Mouse (Mus musculus) intestine, embryonic 16.5 days (tissue): ENCODE results near the gene Cmip. TPM values are rescaled to one million over a fixed set of nuclear protein-coding genes. Genes with fewer than 3 reads are reported as not detected.

Source experiments
- ATAC-seq: fragments of 200-750 bp; cut with Nextera tagmentation; 2 replicates; pipeline ENCODE4 v1.8.0; 2017; ENCODE audit warnings: moderate TSS enrichment, moderate library complexity
- H3K27ac ChIP-seq: fragments of 300-500 bp; sonication (generic); 2 replicates; pipeline ENCODE4 v1.5.1; 2014; ENCODE audit warnings: mild to moderate bottlenecking, low read length
- H3K27me3 ChIP-seq: fragments of 300-500 bp; sonication (generic); replicated peaks from 2 replicates; pipeline ENCODE4 v1.6.1; 2014; ENCODE audit warnings: low read length, control low read depth, mixed read lengths; ENCODE audit not compliant: control insufficient read depth, insufficient read depth
- H3K36me3 ChIP-seq: fragments of 300-500 bp; sonication (generic); 2 replicates; pipeline ENCODE4 v1.6.1; 2014; ENCODE audit warnings: low read length, control low read depth; ENCODE audit not compliant: control insufficient read depth, insufficient read depth
- H3K4me1 ChIP-seq: fragments of 300-500 bp; sonication (generic); 2 replicates; pipeline ENCODE4 v1.6.1; 2014; ENCODE audit warnings: low read length, control low read depth, mixed read lengths; ENCODE audit not compliant: control insufficient read depth, insufficient read depth
- H3K4me2 ChIP-seq: fragments of 300-500 bp; sonication (generic); 2 replicates; pipeline ENCODE4 v1.6.1; 2014; ENCODE audit warnings: low read depth, low read length, control low read depth
- H3K4me3 ChIP-seq: fragments of 300-500 bp; sonication (generic); 2 replicates; pipeline ENCODE4 v1.5.1; 2014; ENCODE audit warnings: mild to moderate bottlenecking, low read length
- H3K9ac ChIP-seq: fragments of 300-500 bp; sonication (generic); 2 replicates; pipeline ENCODE4 v1.6.1; 2014; ENCODE audit warnings: low read depth, low read length
- H3K9me3 ChIP-seq: fragments of 300-500 bp; sonication (generic); 2 replicates; pipeline ENCODE4 v1.6.1; 2016; ENCODE audit warnings: low read length, control low read depth; ENCODE audit not compliant: control insufficient read depth
- WGBS: fragments of 180-500 bp; shearing (Covaris S2); extraction: QIAGEN DNeasy Blood & Tissue Kit; methylation state at CpG from one replicate; pipeline ENCODE4 v1.1.7; 2014; 5-methylcytosine and 5-hydroxymethylcytosine counted together
- polyA plus RNA-seq: library from polyadenylated mRNA; unstranded; fragments of >200 nt; fragmentation: Nextera tagmentation; extraction: Ambion mirVana; gene quantifications from 2 replicates; pipeline ENCODE4 v1.2.1, GENCODE M21; 2015

Gene Cmip
- polyA plus RNA-seq, 1 experiment from 2014 or later: 16.8 TPM

DNA sequence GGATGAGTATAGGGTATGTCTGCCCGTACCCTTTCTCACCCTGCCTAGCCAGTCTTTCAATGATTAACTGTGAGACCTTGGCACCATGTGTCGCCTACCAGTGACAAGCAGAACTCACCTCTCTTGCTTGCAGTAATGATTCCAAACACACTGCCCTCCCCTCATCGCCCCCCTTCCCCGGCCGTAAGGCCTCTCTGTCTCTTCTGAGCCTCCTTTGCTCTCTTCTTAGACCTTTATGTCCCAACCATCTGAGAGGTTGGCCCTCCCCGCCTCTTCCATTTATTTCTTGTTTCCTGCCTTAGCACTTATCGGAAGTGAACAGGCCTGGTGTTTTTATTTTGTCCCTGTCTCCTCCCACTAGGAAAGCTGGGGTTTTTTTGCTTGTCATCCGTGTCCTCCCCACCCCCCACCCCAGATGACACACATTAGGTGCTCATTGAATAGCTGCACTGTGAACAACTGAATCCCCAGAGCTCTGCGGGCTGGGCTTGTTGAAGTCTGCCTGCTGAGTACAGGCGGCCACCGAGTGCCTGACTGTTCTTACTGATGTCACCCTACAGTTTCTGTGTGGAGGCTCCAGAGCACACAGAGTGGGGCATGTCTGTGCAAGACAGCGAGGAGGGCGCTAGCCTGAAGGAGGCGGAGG, 78.0 kb downstream of the Cmip start:
- Histone ChIP-seq H3K4me3 (peak overlapping the region; percentile 25), H3K4me1 (peaks cover 68% of the 10 kb centered on the region), H3K9ac (peak overlapping the region; percentile 58), H3K4me2 (peak overlapping the region; percentile 62), H3K27me3 (no peaks in the 10 kb centered on the region), H3K27ac (peak overlapping the region; percentile 99), H3K9me3 (no peaks in the 10 kb centered on the region), H3K36me3 (no peaks in the 10 kb centered on the region)
- 24% methylated on average over 14 of the region's 14 CpGs for whole genome bisulfite sequencing
- ATAC-seq: peak; percentile 81

DNA sequence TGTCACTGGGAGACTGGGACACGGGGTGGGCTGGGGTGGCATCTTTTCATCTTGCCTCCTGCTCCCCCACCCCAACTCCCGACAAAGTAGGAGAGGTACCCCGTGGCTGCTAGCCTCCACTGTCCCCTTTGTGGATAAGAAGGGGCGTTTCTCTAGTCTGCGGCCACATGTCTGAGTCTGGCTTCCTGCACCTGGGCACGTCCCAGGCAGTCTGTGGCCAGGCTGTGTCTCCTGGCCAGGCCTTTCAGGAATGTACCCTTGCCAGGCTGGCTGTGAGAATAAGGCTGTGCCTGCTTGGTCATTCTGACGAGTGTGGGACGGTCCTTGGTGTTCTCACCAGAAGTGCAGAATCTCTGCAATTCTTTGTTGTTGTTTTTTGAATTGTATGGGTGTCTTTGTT, 78.6 kb downstream of the Cmip start:
- peak overlapping the region; percentile 62 for H3K4me2 ChIP-seq
- 42% methylated on average over 8 of the region's 8 CpGs for WGBS
- H3K9me3 ChIP-seq: no peaks in the 10 kb centered on the region
- no peaks in the 10 kb centered on the region for H3K27me3 ChIP-seq
- H3K9ac ChIP-seq: peak overlapping the region; percentile 58
- peak overlapping the region; percentile 99 for H3K27ac ChIP-seq
- H3K4me3 ChIP-seq: peak overlapping the region; percentile 13; the same call in 1 of the 2 replicates
- H3K36me3 ChIP-seq: no peaks in the 10 kb centered on the region
- 0 out of 2 replicates have a peak, but pooled peaks have one; percentile 6 for ATAC-seq
- peaks cover 73% of the 10 kb centered on the region for H3K4me1 ChIP-seq

DNA sequence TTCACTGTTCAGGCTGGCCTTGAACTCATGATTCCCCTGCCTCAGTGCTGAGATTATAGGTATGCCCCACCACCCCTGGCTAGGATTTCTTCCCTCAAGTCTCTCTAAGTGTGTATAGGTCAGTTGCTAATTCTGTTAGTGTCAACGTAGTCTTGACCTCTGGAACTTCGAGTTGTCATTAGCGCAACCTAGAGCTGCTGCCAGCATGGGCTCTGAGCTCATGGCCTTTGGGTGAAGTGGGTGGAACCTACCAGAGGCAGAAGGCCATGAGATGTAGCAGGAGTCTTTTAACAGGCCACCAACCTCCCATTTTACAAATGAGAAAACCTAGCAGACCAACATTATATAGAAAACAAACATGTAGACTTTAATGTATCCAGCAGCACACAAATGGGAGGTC, 80.3 kb downstream of the Cmip start:
- Histone ChIP-seq H3K4me1 (peaks cover 81% of the 10 kb centered on the region), H3K9me3 (no peaks in the 10 kb centered on the region), H3K36me3 (no peaks in the 10 kb centered on the region), H3K27ac (peak overlapping the region; percentile 8; the same call in 1 of the 2 replicates), H3K9ac (no peak overlapping the region), H3K27me3 (no peaks in the 10 kb centered on the region), H3K4me2 (no peak overlapping the region), H3K4me3 (no peak overlapping the region)
- ATAC-seq: no peak
- WGBS: 65% methylated on average over 3 of the region's 3 CpGs

DNA sequence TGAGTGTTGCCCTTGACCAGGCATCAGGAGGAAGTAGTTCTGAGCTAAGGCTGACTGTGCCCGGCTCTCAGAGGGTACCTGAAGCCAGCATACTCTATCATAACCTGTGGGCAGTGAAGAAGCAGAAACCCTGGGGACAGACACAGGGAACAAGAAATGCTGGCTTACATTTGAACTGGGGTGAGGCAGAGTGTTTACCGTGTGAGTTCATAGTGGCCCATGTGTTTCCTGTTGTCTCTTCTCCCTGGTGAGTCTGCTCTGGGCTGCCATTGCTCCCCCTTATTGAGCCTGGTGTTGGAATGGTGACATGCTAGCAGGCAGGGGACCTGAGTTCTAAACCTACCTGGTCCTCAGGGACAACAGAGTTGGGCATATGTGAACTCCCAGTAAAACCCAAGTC, 81.8 kb downstream of the Cmip start:
- no peak for ATAC-seq
- no peaks in the 10 kb centered on the region for H3K36me3 ChIP-seq
- no peak overlapping the region for H3K4me3 ChIP-seq
- no peaks in the 10 kb centered on the region for H3K27me3 ChIP-seq
- no peak overlapping the region for H3K4me2 ChIP-seq
- WGBS: 39% methylated on average over 2 of the region's 2 CpGs
- no peaks in the 10 kb centered on the region for H3K9me3 ChIP-seq
- H3K9ac ChIP-seq: peak overlapping the region; percentile 8; the same call in 1 of the 2 replicates
- peak overlapping the region; percentile 94 for H3K27ac ChIP-seq
- H3K4me1 ChIP-seq: peaks cover 81% of the 10 kb centered on the region

- Histone ChIP-seq H3K4me1 (peaks cover 83% of the 10 kb centered on the region), H3K9ac (peak overlapping the region; percentile 57), H3K4me3 (0 out of 2 replicates have a peak overlapping the region, but pooled peaks have one; percentile 3), H3K9me3 (no peaks in the 10 kb centered on the region), H3K4me2 (peak overlapping the region; percentile 42), H3K27ac (peak overlapping the region; percentile 94), H3K36me3 (no peaks in the 10 kb centered on the region), H3K27me3 (no peaks in the 10 kb centered on the region)
- ATAC-seq: peak; percentile 37
- 22% methylated on average over 19 of the region's 19 CpGs for WGBS
These were observed 82.6 kb downstream of the Cmip start for GRCm38 (mm10) chr8:117339296-117339957.

- peak overlapping the region; percentile 42 for H3K4me2 ChIP-seq
- H3K4me1 ChIP-seq: peaks cover 83% of the 10 kb centered on the region
- ATAC-seq: no peak
- peak overlapping the region; percentile 57 for H3K9ac ChIP-seq
- H3K4me3 ChIP-seq: 0 out of 2 replicates have a peak overlapping the region, but pooled peaks have one; percentile 3
- WGBS: 33% methylated on average over 12 of the region's 12 CpGs
- no peaks in the 10 kb centered on the region for H3K27me3 ChIP-seq
- peak overlapping the region; percentile 94 for H3K27ac ChIP-seq
- no peaks in the 10 kb centered on the region for H3K9me3 ChIP-seq
- H3K36me3 ChIP-seq: no peaks in the 10 kb centered on the region
These were observed 83.2 kb downstream of the Cmip start for GRCm38 (mm10) chr8:117339958-117340651.

DNA sequence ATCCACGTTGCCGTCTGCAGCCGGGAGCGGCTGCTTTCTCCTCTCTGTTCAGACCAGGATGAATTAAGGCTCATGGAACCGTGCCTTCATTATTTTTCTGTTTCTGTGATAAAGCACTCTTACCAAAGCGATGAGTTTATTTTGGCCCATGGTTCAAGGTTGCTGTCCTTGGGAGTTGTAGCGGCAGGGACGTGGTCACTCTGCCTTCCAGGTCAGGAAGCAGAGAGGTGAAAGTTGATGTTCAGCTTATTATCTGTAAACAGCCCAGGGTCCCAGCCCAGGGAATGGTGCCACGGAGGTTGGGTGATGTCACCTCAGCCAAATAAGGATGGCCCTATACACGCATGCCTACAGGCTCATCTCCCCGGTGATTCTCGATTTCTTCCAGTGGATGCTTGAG, 83.9 kb downstream of the Cmip start:
- Histone ChIP-seq H3K36me3 (no peaks in the 10 kb centered on the region), H3K27me3 (no peaks in the 10 kb centered on the region), H3K4me1 (peaks cover 82% of the 10 kb centered on the region), H3K4me2 (no peak overlapping the region; the same call in 1 of the 2 replicates), H3K27ac (peak overlapping the region; percentile 94), H3K4me3 (no peak overlapping the region), H3K9me3 (no peaks in the 10 kb centered on the region), H3K9ac (no peak overlapping the region)
- ATAC-seq: no peak
- 81% methylated on average over 12 of the region's 12 CpGs for WGBS

DNA sequence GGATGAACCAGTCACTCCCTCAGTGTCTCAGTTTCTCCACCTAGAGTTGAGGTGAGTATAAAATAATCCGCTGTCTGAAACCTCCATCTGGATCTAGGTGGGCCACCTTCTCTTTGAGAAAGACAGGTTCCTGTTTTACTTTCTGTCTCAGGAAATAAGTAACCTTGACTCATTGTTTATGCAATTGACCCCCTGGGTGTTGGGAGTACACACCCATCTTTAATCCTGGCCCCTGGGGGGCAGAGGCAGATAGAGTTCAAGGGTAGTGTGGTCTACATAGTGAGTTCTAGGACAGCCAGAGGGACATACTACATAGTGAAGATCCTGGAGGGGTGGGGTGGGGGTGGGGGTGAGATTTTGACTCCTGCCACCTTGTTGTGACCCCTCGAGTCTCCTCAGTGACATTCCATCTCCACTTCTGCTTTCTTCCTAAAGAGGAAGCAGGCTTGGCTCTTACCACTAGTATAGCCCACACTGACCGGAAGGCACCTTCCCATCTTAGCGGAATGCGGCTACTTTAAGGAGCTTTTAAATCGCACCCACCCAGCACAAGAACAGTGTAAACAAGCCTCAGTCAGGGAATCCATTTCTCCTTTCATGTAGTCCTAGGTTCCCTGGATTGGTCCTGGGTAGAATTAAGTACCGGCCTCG, 86.0 kb downstream of the Cmip start:
- peaks cover 85% of the 10 kb centered on the region for H3K4me1 ChIP-seq
- H3K9me3 ChIP-seq: no peaks in the 10 kb centered on the region
- H3K36me3 ChIP-seq: no peaks in the 10 kb centered on the region
- no peaks in the 10 kb centered on the region for H3K27me3 ChIP-seq
- H3K4me3 ChIP-seq: no peak overlapping the region
- H3K9ac ChIP-seq: no peak overlapping the region
- WGBS: 49% methylated on average over 8 of the region's 8 CpGs
- H3K27ac ChIP-seq: peak overlapping the region; percentile 39
- no peak overlapping the region for H3K4me2 ChIP-seq
- no peak for ATAC-seq

DNA sequence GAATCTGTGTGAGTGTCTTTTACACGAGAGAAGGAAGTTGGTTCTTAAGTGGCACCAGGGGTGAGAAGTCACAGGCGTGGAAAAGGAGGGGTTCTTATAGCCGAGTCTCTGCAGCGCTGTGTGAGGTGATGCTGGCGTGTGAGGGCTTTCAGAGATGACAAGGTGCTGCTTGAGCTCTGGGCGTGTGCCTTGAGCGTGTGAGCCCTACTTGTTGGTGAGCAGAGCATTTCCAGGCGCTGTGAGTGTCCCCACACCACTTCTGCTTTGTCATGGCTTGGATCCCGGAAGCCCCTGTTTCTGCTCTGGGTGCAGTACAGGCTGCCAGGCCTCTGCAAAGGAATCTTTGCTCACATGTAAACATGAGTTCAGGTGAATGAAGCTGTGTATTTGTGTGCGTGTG, 86.6 kb downstream of the Cmip start:
- Histone ChIP-seq H3K9me3 (no peaks in the 10 kb centered on the region), H3K9ac (peak overlapping the region; percentile 49; the same call in 1 of the 2 replicates), H3K36me3 (no peaks in the 10 kb centered on the region), H3K4me2 (no peak overlapping the region), H3K27ac (peak overlapping the region; percentile 39), H3K27me3 (no peaks in the 10 kb centered on the region), H3K4me1 (peaks cover 87% of the 10 kb centered on the region), H3K4me3 (no peak overlapping the region)
- no peak for ATAC-seq
- WGBS: 51% methylated on average over 10 of the region's 10 CpGs
